Mouse (Mus musculus): Measurements from ENCODE around the gene Entpd1. TPM values are rescaled to one million over a fixed set of nuclear protein-coding genes. Genes with fewer than 3 reads are reported as not detected.

Gene Entpd1
- polyA plus RNA-seq, 1 experiment from 2014 or later = 9.2 TPM

GRCm38 (mm10) chr19:40726614-40727013, 114.4 kb downstream of the Entpd1 start:
- DNase-seq (no peak), ATAC-seq (ENCODE audit: low FRiP score, low TSS enrichment) (no peak)
- Histone ChIP-seq H3K4me2 (ENCODE audit: low read length) (no peak overlapping the region), H3K36me3 (ENCODE audit: control insufficient read depth, insufficient read depth, low read length) (no peaks in the 10 kb centered on the region; the same call in 1 of the 2 replicates), H3K9me3 (ENCODE audit: control insufficient read depth, low read length) (no peaks in the 10 kb centered on the region), H3K4me1 (ENCODE audit: control insufficient read depth, insufficient read depth, low read length) (no peaks in the 10 kb centered on the region), H3K4me3 (replicated peaks; ENCODE audit: low read depth, low read length) (no peak overlapping the region), H3K27me3 (ENCODE audit: control insufficient read depth, insufficient read depth, low read length) (no peaks in the 10 kb centered on the region), H3K9ac (replicated peaks; ENCODE audit: low read length) (no peak overlapping the region), H3K27ac (replicated peaks; ENCODE audit: low read depth, low read length) (no peak overlapping the region)
- 74% methylated on average over 2 of the region's 2 CpGs for WGBS

DNA sequence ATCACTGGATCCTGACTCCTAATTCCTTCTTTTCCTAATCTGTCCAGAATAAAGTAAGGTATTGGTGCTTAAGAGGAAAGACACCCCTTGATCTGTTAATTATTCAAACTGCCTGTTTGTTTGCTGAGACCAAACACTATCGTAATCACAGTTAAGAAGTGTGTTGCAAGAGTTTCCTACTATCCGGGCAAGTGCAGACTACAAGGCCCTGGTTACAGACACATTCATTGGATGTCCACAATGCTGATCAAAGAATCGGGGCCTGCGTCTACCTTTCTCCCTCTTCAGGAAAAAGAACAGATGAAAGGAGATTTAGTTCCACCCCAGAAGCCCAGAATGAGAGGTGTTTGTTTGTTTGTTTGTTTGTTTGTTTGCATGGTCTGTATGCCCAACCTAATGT, 116.0 kb downstream of the Entpd1 start:
- no peaks in the 10 kb centered on the region for H3K9me3 ChIP-seq (ENCODE audit: control insufficient read depth, low read length)
- no peaks in the 10 kb centered on the region for H3K27me3 ChIP-seq (ENCODE audit: control insufficient read depth, insufficient read depth, low read length)
- 94% methylated on average over 4 of the region's 4 CpGs for WGBS
- DNase-seq (no peak), ATAC-seq (ENCODE audit: low FRiP score, low TSS enrichment) (no peak)
- no peak overlapping the region for H3K4me3 ChIP-seq (replicated peaks; ENCODE audit: low read depth, low read length)
- no peak overlapping the region for H3K9ac ChIP-seq (replicated peaks; ENCODE audit: low read length)
- H3K4me2 ChIP-seq (ENCODE audit: low read length) = no peak overlapping the region
- no peaks in the 10 kb centered on the region; the same call in 1 of the 2 replicates for H3K36me3 ChIP-seq (ENCODE audit: control insufficient read depth, insufficient read depth, low read length)
- H3K27ac ChIP-seq (replicated peaks; ENCODE audit: low read depth, low read length) = no peak overlapping the region
- H3K4me1 ChIP-seq (ENCODE audit: control insufficient read depth, insufficient read depth, low read length) = no peaks in the 10 kb centered on the region

DNA sequence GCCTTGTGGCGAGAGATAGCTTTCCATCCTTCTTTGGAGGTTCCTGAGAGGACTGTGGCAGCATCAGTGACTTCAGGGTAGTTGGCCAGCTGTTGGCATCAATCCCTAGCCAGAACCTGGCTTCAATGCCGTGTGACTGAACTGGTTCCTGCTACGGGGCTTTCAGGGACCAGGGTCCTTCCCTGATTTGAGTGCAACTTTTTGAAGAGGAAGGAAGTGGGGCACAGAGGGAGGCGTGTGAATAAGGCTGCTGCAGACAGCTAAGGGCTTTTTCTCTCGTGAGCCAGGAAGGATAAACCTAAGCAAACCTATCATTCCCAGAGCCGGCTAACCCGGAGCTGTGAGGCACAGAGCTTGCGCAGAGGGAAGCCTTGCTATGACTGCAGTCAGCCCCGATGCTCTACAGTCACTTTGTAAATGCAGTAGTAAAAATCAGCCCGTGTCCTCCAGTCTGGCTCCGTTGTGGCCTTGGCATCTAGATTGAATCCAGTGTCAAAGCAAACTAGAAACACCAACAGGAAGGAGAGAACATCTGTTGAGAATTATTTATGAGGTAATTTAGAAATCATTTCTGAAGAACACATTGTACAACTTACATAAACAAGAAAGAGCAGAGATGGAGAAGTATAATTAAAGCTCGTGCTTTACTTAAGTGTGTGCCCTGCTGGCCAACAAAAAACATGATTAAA, 116.7 kb downstream of the Entpd1 start:
- Histone ChIP-seq H3K4me3 (replicated peaks; ENCODE audit: low read depth, low read length) (no peak overlapping the region), H3K4me1 (ENCODE audit: control insufficient read depth, insufficient read depth, low read length) (no peaks in the 10 kb centered on the region), H3K9me3 (ENCODE audit: control insufficient read depth, low read length) (no peaks in the 10 kb centered on the region), H3K36me3 (ENCODE audit: control insufficient read depth, insufficient read depth, low read length) (no peaks in the 10 kb centered on the region; the same call in 1 of the 2 replicates), H3K27me3 (ENCODE audit: control insufficient read depth, insufficient read depth, low read length) (no peaks in the 10 kb centered on the region), H3K4me2 (ENCODE audit: low read length) (no peak overlapping the region), H3K27ac (replicated peaks; ENCODE audit: low read depth, low read length) (no peak overlapping the region), H3K9ac (replicated peaks; ENCODE audit: low read length) (no peak overlapping the region)
- WGBS = 80% methylated on average over 12 of the region's 12 CpGs
- DNase-seq (no peak), ATAC-seq (ENCODE audit: low FRiP score, low TSS enrichment) (no peak)

DNA sequence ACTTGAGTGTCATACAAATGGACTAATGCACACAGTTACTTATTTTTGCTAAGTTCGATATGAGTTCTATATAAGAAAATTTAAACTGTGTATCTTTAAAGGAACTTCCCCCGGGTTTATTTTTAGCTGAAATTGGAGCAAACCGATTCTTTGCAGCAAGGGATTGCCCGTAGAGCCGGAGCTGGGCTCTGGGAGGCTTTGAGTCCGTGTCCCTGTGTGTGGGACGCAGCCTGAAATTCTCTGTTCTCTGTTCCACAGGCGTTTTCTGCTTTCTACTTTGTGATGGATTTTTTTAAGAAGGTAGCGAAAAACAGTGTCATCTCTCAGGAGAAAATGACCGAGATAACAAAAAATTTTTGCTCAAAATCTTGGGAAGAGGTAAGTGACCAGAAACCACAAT, 121.2 kb downstream of the Entpd1 start:
- Histone ChIP-seq H3K4me1 (ENCODE audit: control insufficient read depth, insufficient read depth, low read length) (peaks cover 7% of the 10 kb centered on the region), H3K9me3 (ENCODE audit: control insufficient read depth, low read length) (no peaks in the 10 kb centered on the region), H3K9ac (replicated peaks; ENCODE audit: low read length) (no peak overlapping the region), H3K4me3 (replicated peaks; ENCODE audit: low read depth, low read length) (no peak overlapping the region), H3K4me2 (ENCODE audit: low read length) (no peak overlapping the region), H3K27me3 (ENCODE audit: control insufficient read depth, insufficient read depth, low read length) (no peaks in the 10 kb centered on the region), H3K27ac (replicated peaks; ENCODE audit: low read depth, low read length) (no peak overlapping the region), H3K36me3 (ENCODE audit: control insufficient read depth, insufficient read depth, low read length) (no peaks in the 10 kb centered on the region; the same call in 1 of the 2 replicates)
- DNase-seq = no peak
- WGBS = 79% methylated on average over 10 of the region's 10 CpGs
- ATAC-seq (ENCODE audit: low FRiP score, low TSS enrichment) = no peak

GRCm38 (mm10) chr19:40733849-40734248, 121.7 kb downstream of the Entpd1 start:
- peak; percentile 59 for DNase-seq
- WGBS = 40% methylated on average over 4 of the region's 4 CpGs

GRCm38 (mm10) chr19:40736680-40737512, 124.7 kb downstream of the Entpd1 start:
- 14% methylated on average over 17 of the region's 17 CpGs for WGBS
- no peaks in the 10 kb centered on the region for H3K9me3 ChIP-seq (ENCODE audit: control insufficient read depth, low read length)
- 0 out of 2 replicates have a peak overlapping the region, but pooled peaks have one; percentile 10 for H3K4me3 ChIP-seq (replicated peaks; ENCODE audit: low read depth, low read length)
- H3K27ac ChIP-seq (replicated peaks; ENCODE audit: low read depth, low read length) = peak overlapping the region; percentile 84
- peaks cover 7% of the 10 kb centered on the region for H3K4me1 ChIP-seq (ENCODE audit: control insufficient read depth, insufficient read depth, low read length)
- no peaks in the 10 kb centered on the region for H3K27me3 ChIP-seq (ENCODE audit: control insufficient read depth, insufficient read depth, low read length)
- no peak overlapping the region; the same call in 1 of the 2 replicates for H3K9ac ChIP-seq (replicated peaks; ENCODE audit: low read length)
- peak; percentile 94 for ATAC-seq (ENCODE audit: low FRiP score, low TSS enrichment)
- H3K36me3 ChIP-seq (ENCODE audit: control insufficient read depth, insufficient read depth, low read length) = no peaks in the 10 kb centered on the region
- peak overlapping the region; percentile 45 for H3K4me2 ChIP-seq (ENCODE audit: low read length)
- DNase-seq = peak; percentile 94

More at GRCm38 (mm10) chr19:40733849-40734248, 121.7 kb downstream of the Entpd1 start:
- no peak overlapping the region for H3K9ac ChIP-seq (replicated peaks; ENCODE audit: low read length)
- peaks cover 7% of the 10 kb centered on the region for H3K4me1 ChIP-seq (ENCODE audit: control insufficient read depth, insufficient read depth, low read length)
- H3K27ac ChIP-seq (replicated peaks; ENCODE audit: low read depth, low read length) = no peak overlapping the region
- H3K4me3 ChIP-seq (replicated peaks; ENCODE audit: low read depth, low read length) = no peak overlapping the region
- H3K9me3 ChIP-seq (ENCODE audit: control insufficient read depth, low read length) = no peaks in the 10 kb centered on the region
- no peaks in the 10 kb centered on the region; the same call in 1 of the 2 replicates for H3K36me3 ChIP-seq (ENCODE audit: control insufficient read depth, insufficient read depth, low read length)
- H3K4me2 ChIP-seq (ENCODE audit: low read length) = no peak overlapping the region
- H3K27me3 ChIP-seq (ENCODE audit: control insufficient read depth, insufficient read depth, low read length) = no peaks in the 10 kb centered on the region
- no peak for ATAC-seq (ENCODE audit: low FRiP score, low TSS enrichment)

- 74% methylated on average over 5 of the region's 5 CpGs for WGBS
- peak overlapping the region; percentile 45 for H3K4me2 ChIP-seq (ENCODE audit: low read length)
- H3K36me3 ChIP-seq (ENCODE audit: control insufficient read depth, insufficient read depth, low read length) = no peaks in the 10 kb centered on the region
- H3K4me3 ChIP-seq (replicated peaks; ENCODE audit: low read depth, low read length) = no peak overlapping the region
- no peaks in the 10 kb centered on the region for H3K9me3 ChIP-seq (ENCODE audit: control insufficient read depth, low read length)
- H3K27ac ChIP-seq (replicated peaks; ENCODE audit: low read depth, low read length) = peak overlapping the region; percentile 84
- ATAC-seq (ENCODE audit: low FRiP score, low TSS enrichment) = no peak
- H3K27me3 ChIP-seq (ENCODE audit: control insufficient read depth, insufficient read depth, low read length) = no peaks in the 10 kb centered on the region
- peaks cover 7% of the 10 kb centered on the region for H3K4me1 ChIP-seq (ENCODE audit: control insufficient read depth, insufficient read depth, low read length)
- peak; percentile 45 for DNase-seq
- H3K9ac ChIP-seq (replicated peaks; ENCODE audit: low read length) = no peak overlapping the region; the same call in 1 of the 2 replicates
Observed at GRCm38 (mm10) chr19:40737613-40738012, 125.4 kb downstream of the Entpd1 start.

DNA sequence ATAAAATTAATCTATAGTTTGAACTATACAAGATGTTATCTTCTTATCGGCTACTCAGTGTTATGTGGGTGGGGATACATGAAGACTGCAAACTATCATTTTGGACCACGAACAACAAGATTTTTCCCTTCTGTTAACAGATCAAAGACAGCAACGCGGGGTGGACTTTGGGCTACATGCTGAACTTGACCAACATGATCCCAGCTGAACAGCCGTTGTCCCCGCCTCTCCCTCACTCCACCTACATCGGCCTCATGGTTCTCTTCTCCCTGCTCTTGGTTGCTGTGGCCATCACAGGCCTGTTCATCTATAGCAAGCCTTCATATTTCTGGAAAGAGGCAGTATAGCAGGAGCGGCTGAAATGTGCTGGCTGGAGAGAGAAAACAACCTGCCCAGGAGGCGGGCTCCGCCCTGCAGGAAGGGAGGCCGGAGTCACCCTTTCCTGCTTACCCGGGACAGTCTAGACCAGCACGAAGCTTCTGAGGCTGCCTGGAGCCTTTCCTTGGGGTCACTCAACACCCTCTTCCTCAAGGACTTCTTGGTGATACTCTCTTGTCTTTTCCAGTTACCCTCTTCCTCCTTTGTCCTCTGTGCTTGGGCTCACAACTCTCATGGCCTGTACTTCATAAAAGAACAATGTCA, 126.6 kb downstream of the Entpd1 start:
- Histone ChIP-seq H3K27me3 (ENCODE audit: control insufficient read depth, insufficient read depth, low read length) (no peaks in the 10 kb centered on the region), H3K4me2 (ENCODE audit: low read length) (no peak overlapping the region), H3K9me3 (ENCODE audit: control insufficient read depth, low read length) (no peaks in the 10 kb centered on the region), H3K4me3 (replicated peaks; ENCODE audit: low read depth, low read length) (no peak overlapping the region), H3K9ac (replicated peaks; ENCODE audit: low read length) (no peak overlapping the region), H3K36me3 (ENCODE audit: control insufficient read depth, insufficient read depth, low read length) (no peaks in the 10 kb centered on the region), H3K27ac (replicated peaks; ENCODE audit: low read depth, low read length) (no peak overlapping the region), H3K4me1 (ENCODE audit: control insufficient read depth, insufficient read depth, low read length) (peaks cover 7% of the 10 kb centered on the region)
- 92% methylated on average over 13 of the region's 13 CpGs for WGBS
- ATAC-seq (ENCODE audit: low FRiP score, low TSS enrichment) (no peak), DNase-seq (no peak)

Measured in midbrain, embryonic 14.5 days (tissue).